ENCODE assay signal across 28 mouse cellular contexts in the genomic region with DNA sequence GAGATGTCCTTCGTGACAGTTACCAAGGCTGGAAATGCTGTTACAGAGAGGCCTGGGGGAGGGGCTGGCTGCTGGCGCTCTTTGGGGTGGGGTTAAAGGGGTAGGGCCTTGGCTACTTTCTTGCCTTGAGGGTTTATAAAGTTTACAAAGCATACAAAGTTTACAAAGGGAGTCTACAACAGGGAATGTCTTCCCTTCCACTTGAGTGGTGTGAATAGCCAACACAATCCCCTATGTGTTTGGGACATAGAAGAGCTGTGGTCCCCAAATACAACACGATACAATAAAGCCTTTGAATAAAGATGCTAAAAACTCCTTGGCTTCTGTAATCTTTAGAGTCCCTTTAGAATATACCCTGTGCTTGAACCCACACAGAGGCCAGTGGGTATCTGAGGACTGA.
DNase-seq lines count a peak whose midpoint lies in the region; ATAC-seq and TF ChIP-seq lines count a peak whose summit lies in the region.
"Had no signal": no experiment of that assay in that cellular context is flagged by ENCODE, and none has a peak within 500 bp of the region (broad histone marks: within the 10 kb centered on the region; RNA-seq: fewer than 3 reads in every experiment).

No protein-coding gene starts in this region.

- H3K4me1 ChIP-seq in heart, embryonic 12.5 days (replicated peaks) = peaks cover 27% of the 10 kb centered on the region
- peaks cover 17% of the 10 kb centered on the region for H3K4me1 ChIP-seq in heart, postnatal 0 days (ENCODE audit: control insufficient read depth, insufficient read depth)
- peaks cover 9% of the 10 kb centered on the region for H3K4me1 ChIP-seq in lung, embryonic 15.5 days
- H3K4me1 ChIP-seq: hindbrain, embryonic 13.5 days; midbrain, embryonic 15.5 days; neural tube, embryonic 15.5 days had no signal

- H3K4me3 ChIP-seq in heart, embryonic 12.5 days = no peak overlapping the region
- no peak overlapping the region for H3K4me3 ChIP-seq in heart, postnatal 0 days (ENCODE audit: low read depth, low read length)
- no peak overlapping the region for H3K4me3 ChIP-seq in lung, embryonic 15.5 days
- H3K4me3 ChIP-seq: embryonic facial prominence, embryonic 12.5 days; hindbrain, embryonic 13.5 days; limb, embryonic 10.5 days; limb, embryonic 15.5 days; midbrain, embryonic 10.5 days; midbrain, embryonic 15.5 days; neural tube, embryonic 15.5 days had no signal

- no peak for TF ChIP-seq EP300 in heart, postnatal 0 days (IDR thresholded peaks at IDR 0.05; ENCODE audit: low read depth)

- H3K4me2 ChIP-seq in heart, embryonic 12.5 days = no peak overlapping the region
- H3K4me2 ChIP-seq in heart, postnatal 0 days (ENCODE audit: low read depth, low read length) = no peak overlapping the region
- H3K4me2 ChIP-seq in lung, embryonic 15.5 days = no peak overlapping the region
- H3K4me2 ChIP-seq: embryonic facial prominence, embryonic 12.5 days; hindbrain, embryonic 13.5 days; limb, embryonic 15.5 days; midbrain, embryonic 15.5 days; neural tube, embryonic 15.5 days had no signal

- no peak overlapping the region for H3K9ac ChIP-seq in heart, embryonic 12.5 days
- H3K9ac ChIP-seq in heart, postnatal 0 days (replicated peaks; ENCODE audit: low read depth, low read length) = no peak overlapping the region
- H3K9ac ChIP-seq in lung, embryonic 15.5 days = no peak overlapping the region
- H3K9ac ChIP-seq: embryonic facial prominence, embryonic 12.5 days; hindbrain, embryonic 13.5 days; limb, embryonic 15.5 days; midbrain, embryonic 15.5 days; neural tube, embryonic 15.5 days had no signal

- 64% methylated on average over 3 of the region's 3 CpGs for WGBS in heart, embryonic 12.5 days
- WGBS in heart, postnatal 0 days = 75% methylated on average over 3 of the region's 3 CpGs
- 31% methylated on average over 3 of the region's 3 CpGs for WGBS in lung, embryonic 15.5 days

- H3K27me3 ChIP-seq in heart, embryonic 12.5 days (replicated peaks) = no peaks in the 10 kb centered on the region
- H3K27me3 ChIP-seq in heart, postnatal 0 days (ENCODE audit: control insufficient read depth, insufficient read depth, low read length) = no peaks in the 10 kb centered on the region
- H3K27me3 ChIP-seq in lung, embryonic 15.5 days = no peaks in the 10 kb centered on the region
- H3K27me3 ChIP-seq: embryonic facial prominence, embryonic 12.5 days; hindbrain, embryonic 13.5 days; limb, embryonic 15.5 days; midbrain, embryonic 15.5 days; neural tube, embryonic 15.5 days had no signal

- H3K9me3 ChIP-seq in heart, embryonic 12.5 days (replicated peaks) = peaks cover 8% of the 10 kb centered on the region; the same call in 1 of the 2 replicates
- H3K9me3 ChIP-seq in heart, postnatal 0 days (replicated peaks; ENCODE audit: control insufficient read depth, low read length) = no peaks in the 10 kb centered on the region
- H3K9me3 ChIP-seq in lung, embryonic 15.5 days = peaks cover 9% of the 10 kb centered on the region; the same call in 1 of the 2 replicates
- H3K9me3 ChIP-seq: embryonic facial prominence, embryonic 12.5 days; limb, embryonic 10.5 days; midbrain, embryonic 15.5 days; neural tube, embryonic 15.5 days had no signal

- no peak for ATAC-seq in heart, embryonic 12.5 days (ENCODE audit: insufficient number of reproducible peaks, low FRiP score)
- ATAC-seq in heart, postnatal 0 days (ENCODE audit: insufficient read depth, low read depth) = no peak
- ATAC-seq in lung, embryonic 15.5 days (ENCODE audit: borderline replicate concordance, extremely low read depth, low FRiP score, low TSS enrichment) = peak; percentile 55; the same call in 1 of the 2 replicates
- ATAC-seq: CD4-positive, CD25-positive, alpha-beta regulatory T cell, adult 4 months; forebrain, embryonic 14.5 days; intestine, embryonic 16.5 days; midbrain, embryonic 15.5 days had no signal

- DNase-seq in heart, adult 9 months (ENCODE audit: low spot score in 2 of 2) = no peak
- DNase-seq in heart, postnatal 0 days (ENCODE audit: low spot score) = no peak
- DNase-seq in heart, adult 18-20 months = no peak
- no peak for DNase-seq in lung, postnatal 4 days
- no peak for DNase-seq in embryo, embryonic 9.5 days (ENCODE audit: extremely low spot score)
- DNase-seq: adrenal gland, postnatal 14 days; cerebellum, adult 11 months; cerebellum, adult 9-10 months; cerebellum, postnatal 36 days; gastrocnemius, postnatal 14 days; kidney, adult 8-10 months; layer of hippocampus, adult 9-11 months; lung, adult 2 months; retina, postnatal 1 day; right cerebral cortex, postnatal 14 days; thymus, postnatal 14 days had no signal

- TF ChIP-seq CTCF in heart, postnatal 0 days (IDR thresholded peaks at IDR 0.05; ENCODE audit: low read depth) = no peak

- no peaks in the 10 kb centered on the region for H3K36me3 ChIP-seq in heart, embryonic 12.5 days
- H3K36me3 ChIP-seq in heart, postnatal 0 days (replicated peaks; ENCODE audit: control insufficient read depth, insufficient read depth, low read length) = no peaks in the 10 kb centered on the region
- no peaks in the 10 kb centered on the region for H3K36me3 ChIP-seq in lung, embryonic 15.5 days
- H3K36me3 ChIP-seq: embryonic facial prominence, embryonic 12.5 days; hindbrain, embryonic 13.5 days; limb, embryonic 10.5 days; limb, embryonic 15.5 days; midbrain, embryonic 10.5 days; midbrain, embryonic 15.5 days; neural tube, embryonic 15.5 days had no signal

- peak overlapping the region; percentile 38 for H3K27ac ChIP-seq in heart, embryonic 12.5 days (ENCODE audit: poor library complexity, severe bottlenecking)
- H3K27ac ChIP-seq in heart, postnatal 0 days (ENCODE audit: low read depth) = peak overlapping the region; percentile 73
- peak overlapping the region; percentile 51 for H3K27ac ChIP-seq in lung, embryonic 15.5 days
- H3K27ac ChIP-seq: embryonic facial prominence, embryonic 12.5 days; hindbrain, embryonic 13.5 days; limb, embryonic 10.5 days; limb, embryonic 15.5 days; midbrain, embryonic 10.5 days; midbrain, embryonic 15.5 days; neural tube, embryonic 15.5 days had no signal
